17 mouse cellular contexts compared by ENCODE assay signal in the genomic region with DNA sequence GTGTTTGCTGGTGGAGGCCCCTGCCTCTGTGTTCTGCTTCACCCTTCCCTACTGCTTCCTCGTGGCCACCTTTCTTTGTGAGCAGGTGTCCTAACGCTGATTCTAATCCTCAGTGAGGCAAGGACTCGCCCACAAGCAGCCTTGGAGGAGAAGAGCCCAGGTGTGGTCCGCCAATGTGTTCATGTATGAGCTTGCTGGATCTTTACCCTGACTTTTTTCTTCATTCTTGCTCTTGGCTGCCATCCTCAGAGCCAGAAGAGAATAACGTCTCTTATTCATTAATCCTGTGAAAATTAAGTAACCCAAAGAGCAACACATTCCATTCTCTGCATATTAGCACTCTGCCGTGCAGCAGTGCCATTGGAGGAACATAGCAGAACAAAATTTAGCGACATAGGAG.
DNase-seq lines count a peak whose midpoint lies in the region; ATAC-seq and TF ChIP-seq lines count a peak whose summit lies in the region.
"Had no signal": no experiment of that assay in that cellular context is flagged by ENCODE, and none has a peak within 500 bp of the region (broad histone marks: within the 10 kb centered on the region; RNA-seq: fewer than 3 reads in every experiment).

No protein-coding gene starts in this region.

- DNase-seq in embryonic facial prominence, embryonic 14.5 days (ENCODE audit: low spot score): peak; percentile 13
- DNase-seq in embryonic facial prominence, embryonic 10.5 days (ENCODE audit: low spot score): no peak
- DNase-seq in kidney, adult 9 months: peak; percentile 23
- no peak for DNase-seq in kidney, postnatal 4 days
- peak; percentile 6 for DNase-seq in thymus, postnatal 0 days (ENCODE audit: low spot score)
- no peak for DNase-seq in thymus, postnatal 25 days
- no peak for DNase-seq in stomach, postnatal 0 days (ENCODE audit: low spot score)
- DNase-seq: B cell, adult 2 months; cerebellum, adult 18-20 months; embryo, embryonic 11 days; heart, postnatal 4 days had no signal

- H3K9me3 ChIP-seq in embryonic facial prominence, embryonic 14.5 days (ENCODE audit: control insufficient read depth, low read length): no peaks in the 10 kb centered on the region
- no peaks in the 10 kb centered on the region for H3K9me3 ChIP-seq in embryonic facial prominence, embryonic 10.5 days
- H3K9me3 ChIP-seq in stomach, postnatal 0 days (ENCODE audit: control insufficient read depth, low read length): no peaks in the 10 kb centered on the region
- no peaks in the 10 kb centered on the region for H3K9me3 ChIP-seq in forebrain, embryonic 12.5 days
- H3K9me3 ChIP-seq: G1E had no signal

- 63% methylated on average over 7 of the region's 7 CpGs for WGBS in embryonic facial prominence, embryonic 14.5 days
- 80% methylated on average over 7 of the region's 7 CpGs for WGBS in embryonic facial prominence, embryonic 10.5 days
- WGBS in stomach, postnatal 0 days: 51% methylated on average over 7 of the region's 7 CpGs
- WGBS in forebrain, embryonic 12.5 days: 71% methylated on average over 7 of the region's 7 CpGs

- peak; percentile 33; the same call in 1 of the 2 replicates for ATAC-seq in embryonic facial prominence, embryonic 14.5 days (ENCODE audit: low read depth)
- no peak for ATAC-seq in stomach, postnatal 0 days (ENCODE audit: low FRiP score, low TSS enrichment)
- ATAC-seq in forebrain, embryonic 12.5 days (ENCODE audit: low FRiP score): no peak
- ATAC-seq: activated CD4-positive, CD25-positive, alpha-beta regulatory T cell, adult 4 months had no signal

- no peak overlapping the region for H3K4me3 ChIP-seq in embryonic facial prominence, embryonic 14.5 days (ENCODE audit: low read depth, low read length)
- H3K4me3 ChIP-seq in embryonic facial prominence, embryonic 10.5 days: no peak overlapping the region
- H3K4me3 ChIP-seq in stomach, postnatal 0 days (ENCODE audit: low read depth, low read length): no peak overlapping the region
- no peak overlapping the region for H3K4me3 ChIP-seq in forebrain, embryonic 12.5 days (replicated peaks)
- H3K4me3 ChIP-seq: myocyte had no signal

- peak; percentile 57 for TF ChIP-seq CTCF in stomach, postnatal 0 days (IDR thresholded peaks at IDR 0.05; ENCODE audit: low read depth)

- no peaks in the 10 kb centered on the region for H3K4me1 ChIP-seq in embryonic facial prominence, embryonic 14.5 days (ENCODE audit: control insufficient read depth, insufficient read depth, low read length)
- no peaks in the 10 kb centered on the region for H3K4me1 ChIP-seq in embryonic facial prominence, embryonic 10.5 days
- no peaks in the 10 kb centered on the region for H3K4me1 ChIP-seq in stomach, postnatal 0 days (replicated peaks; ENCODE audit: control insufficient read depth, insufficient read depth)
- H3K4me1 ChIP-seq in forebrain, embryonic 12.5 days: no peaks in the 10 kb centered on the region

- H3K27ac ChIP-seq in embryonic facial prominence, embryonic 14.5 days (replicated peaks; ENCODE audit: low read depth, low read length): no peak overlapping the region
- no peak overlapping the region for H3K27ac ChIP-seq in embryonic facial prominence, embryonic 10.5 days (replicated peaks)
- no peak overlapping the region for H3K27ac ChIP-seq in stomach, postnatal 0 days (replicated peaks)
- H3K27ac ChIP-seq in forebrain, embryonic 12.5 days: no peak overlapping the region

- TF ChIP-seq EP300 in stomach, postnatal 0 days (optimal IDR thresholded peaks at IDR 0.05): no peak

- no peak overlapping the region for H3K9ac ChIP-seq in embryonic facial prominence, embryonic 14.5 days (ENCODE audit: low read depth, low read length)
- H3K9ac ChIP-seq in stomach, postnatal 0 days (ENCODE audit: low read length): no peak overlapping the region
- no peak overlapping the region for H3K9ac ChIP-seq in forebrain, embryonic 12.5 days

- H3K4me2 ChIP-seq in embryonic facial prominence, embryonic 14.5 days (ENCODE audit: low read depth, low read length): no peak overlapping the region
- no peak overlapping the region for H3K4me2 ChIP-seq in stomach, postnatal 0 days (replicated peaks; ENCODE audit: low read depth)
- H3K4me2 ChIP-seq in forebrain, embryonic 12.5 days: no peak overlapping the region
- H3K4me2 ChIP-seq: heart, embryonic 11.5 days; liver, embryonic 11.5 days had no signal

- peaks cover 9% of the 10 kb centered on the region; the same call in 1 of the 2 replicates for H3K36me3 ChIP-seq in embryonic facial prominence, embryonic 14.5 days (ENCODE audit: control insufficient read depth, insufficient read depth, low read length)
- peaks cover 32% of the 10 kb centered on the region for H3K36me3 ChIP-seq in embryonic facial prominence, embryonic 10.5 days (replicated peaks)
- peaks cover 3% of the 10 kb centered on the region; the same call in 1 of the 2 replicates for H3K36me3 ChIP-seq in stomach, postnatal 0 days (ENCODE audit: control insufficient read depth, insufficient read depth, low read length)
- no peaks in the 10 kb centered on the region; the same call in 1 of the 2 replicates for H3K36me3 ChIP-seq in forebrain, embryonic 12.5 days (replicated peaks)

- no peaks in the 10 kb centered on the region for H3K27me3 ChIP-seq in embryonic facial prominence, embryonic 14.5 days (replicated peaks; ENCODE audit: control insufficient read depth, insufficient read depth, low read length)
- no peaks in the 10 kb centered on the region for H3K27me3 ChIP-seq in embryonic facial prominence, embryonic 10.5 days (replicated peaks; ENCODE audit: low read depth, poor library complexity, severe bottlenecking)
- H3K27me3 ChIP-seq in stomach, postnatal 0 days (ENCODE audit: control insufficient read depth, insufficient read depth, low read length): no peaks in the 10 kb centered on the region
- no peaks in the 10 kb centered on the region for H3K27me3 ChIP-seq in forebrain, embryonic 12.5 days

Comparison
In these comparisons a context has a peak if more than half of its experiments do, and no peak if none do; other contexts are left out.
1. DNase-seq: peak in embryonic facial prominence, embryonic 14.5 days (single experiment), kidney, adult 9 months (single experiment) and thymus, postnatal 0 days (single experiment); none in embryonic facial prominence, embryonic 10.5 days (single experiment), kidney, postnatal 4 days (0 of 2), thymus, postnatal 25 days (single experiment) and stomach, postnatal 0 days (single experiment).